In the genomic region with DNA sequence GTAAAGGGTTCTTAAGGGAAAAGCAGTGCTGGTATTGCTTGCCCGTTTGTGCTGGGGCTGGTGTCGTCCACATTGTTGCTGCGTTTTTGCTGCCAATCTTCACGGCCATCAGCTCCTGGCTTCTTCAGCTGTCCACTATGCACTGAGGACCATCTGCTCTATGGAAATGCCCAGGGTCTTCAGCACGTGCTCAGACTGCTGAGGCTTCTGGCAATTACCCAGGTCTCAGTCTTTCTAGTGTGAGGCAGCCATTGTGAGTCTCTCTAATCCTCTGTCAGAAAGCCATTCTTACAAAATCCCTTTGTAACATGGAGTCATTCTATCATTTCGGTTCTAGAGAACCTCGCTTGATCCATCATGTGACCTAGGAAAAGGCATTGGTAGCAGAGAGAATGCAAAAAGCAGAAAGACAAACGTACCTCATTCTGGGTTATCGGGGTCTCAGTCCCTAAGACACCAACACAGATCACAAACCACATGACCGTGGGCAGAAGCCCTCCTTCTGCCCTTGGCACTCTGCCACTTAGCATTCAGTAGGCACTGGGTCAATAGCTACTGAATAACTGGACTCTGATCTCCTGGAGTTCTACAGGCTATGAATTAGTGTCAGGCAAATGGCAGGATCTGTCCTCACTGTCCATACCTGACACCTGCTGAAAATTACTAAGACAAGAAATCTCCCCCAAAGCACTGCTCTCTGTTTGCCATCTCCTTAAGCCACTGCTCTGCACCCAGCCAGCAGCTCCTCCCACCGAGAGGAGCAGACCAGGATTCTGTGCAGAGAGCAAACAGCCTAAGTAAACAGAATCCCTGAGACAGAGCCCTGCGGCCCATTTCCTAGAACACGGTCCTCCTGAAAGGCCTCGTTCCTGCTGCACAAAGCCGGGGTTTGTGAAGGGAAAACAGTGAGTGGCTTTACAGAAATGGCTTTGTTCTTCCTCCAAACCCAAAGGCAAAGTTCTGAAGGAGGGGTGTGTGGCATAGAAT, we compare ENCODE assay signal across 10 mouse cellular contexts.
A peak's percentile ranks its signal among the peaks of the same experiment; 100 is the strongest.
DNase-seq lines count a peak whose midpoint lies in the region; ATAC-seq and TF ChIP-seq lines count a peak whose summit lies in the region.
"Had no signal": no experiment of that assay in that cellular context is flagged by ENCODE, and none has a peak within 500 bp of the region (broad histone marks: within the 10 kb centered on the region; RNA-seq: fewer than 3 reads in every experiment).

No protein-coding gene starts in this region.

- no peak overlapping the region for H3K9ac ChIP-seq in lung, embryonic 15.5 days
- no peak overlapping the region for H3K9ac ChIP-seq in forebrain, embryonic 16.5 days (replicated peaks; ENCODE audit: low read depth, low read length)
- H3K9ac ChIP-seq: limb, embryonic 12.5 days had no signal

- TF ChIP-seq CTCF in lung, adult 2 months (IDR thresholded peaks at IDR 0.05; ENCODE audit: insufficient read depth, low read length): no peak

- ATAC-seq in lung, embryonic 15.5 days (ENCODE audit: borderline replicate concordance, extremely low read depth, low FRiP score, low TSS enrichment): 0 out of 2 replicates have a peak, but pooled peaks have one; percentile 32
- peak; percentile 57 for ATAC-seq in forebrain, embryonic 16.5 days

- no peak overlapping the region for H3K4me2 ChIP-seq in lung, embryonic 15.5 days
- no peak overlapping the region for H3K4me2 ChIP-seq in forebrain, embryonic 16.5 days (ENCODE audit: low read length)
- H3K4me2 ChIP-seq: limb, embryonic 12.5 days had no signal

- no peak overlapping the region for H3K4me3 ChIP-seq in lung, embryonic 15.5 days
- H3K4me3 ChIP-seq in lung, adult 2 months (replicated peaks; ENCODE audit: extremely low read depth, low read depth, low read length): no peak overlapping the region
- no peak overlapping the region for H3K4me3 ChIP-seq in forebrain, embryonic 16.5 days (replicated peaks; ENCODE audit: low read length)
- H3K4me3 ChIP-seq: limb, embryonic 12.5 days had no signal

- no peaks in the 10 kb centered on the region for H3K9me3 ChIP-seq in lung, embryonic 15.5 days
- no peaks in the 10 kb centered on the region for H3K9me3 ChIP-seq in forebrain, embryonic 16.5 days (ENCODE audit: control insufficient read depth, low read length)
- H3K9me3 ChIP-seq: limb, embryonic 12.5 days had no signal

- WGBS in lung, embryonic 15.5 days: 42% methylated on average over 15 of the region's 15 CpGs
- WGBS in lung, adult 2 months: 64% methylated on average over 15 of the region's 15 CpGs
- 12% methylated on average over 15 of the region's 15 CpGs for WGBS in forebrain, embryonic 16.5 days

- DNase-seq in lung, adult 2 months: no peak
- DNase-seq in lung, postnatal 10 days: peak; percentile 8
- DNase-seq in yolk sac, embryonic 10.5 days (ENCODE audit: low spot score): peak; percentile 69
- no peak for DNase-seq in gastrocnemius, postnatal 10 days
- DNase-seq in ovary, postnatal 14 days (ENCODE audit: low spot score): no peak
- DNase-seq: cerebellum, adult 11-12 months; heart, adult 11 months had no signal

- H3K27ac ChIP-seq in lung, embryonic 15.5 days: peak overlapping the region; percentile 44
- H3K27ac ChIP-seq in forebrain, embryonic 16.5 days (ENCODE audit: low read length): no peak overlapping the region
- H3K27ac ChIP-seq: limb, embryonic 12.5 days had no signal

- TF ChIP-seq POLR2A in lung, adult 2 months (IDR thresholded peaks at IDR 0.05; ENCODE audit: borderline replicate concordance, extremely low read depth, low read depth, low read length): no peak

- peaks cover 15% of the 10 kb centered on the region; the same call in 1 of the 2 replicates for H3K27me3 ChIP-seq in lung, embryonic 15.5 days
- H3K27me3 ChIP-seq in forebrain, embryonic 16.5 days (replicated peaks; ENCODE audit: control insufficient read depth, insufficient read depth, low read length): no peaks in the 10 kb centered on the region

- H3K4me1 ChIP-seq in lung, embryonic 15.5 days: peaks cover 34% of the 10 kb centered on the region
- peaks cover under 1% of the 10 kb centered on the region; the same call in 1 of the 2 replicates for H3K4me1 ChIP-seq in lung, adult 2 months (ENCODE audit: control insufficient read depth, insufficient read depth, low read length)
- H3K4me1 ChIP-seq in forebrain, embryonic 16.5 days (replicated peaks; ENCODE audit: control insufficient read depth, insufficient read depth, low read length): peaks cover 25% of the 10 kb centered on the region

- no peaks in the 10 kb centered on the region for H3K36me3 ChIP-seq in lung, embryonic 15.5 days
- no peaks in the 10 kb centered on the region for H3K36me3 ChIP-seq in forebrain, embryonic 16.5 days (ENCODE audit: control insufficient read depth, insufficient read depth)
- H3K36me3 ChIP-seq: limb, embryonic 12.5 days had no signal

Comparison
In these comparisons a context has a peak if more than half of its experiments do, and no peak if none do; other contexts are left out.
1. DNase-seq: peak in lung, postnatal 10 days (single experiment) and yolk sac, embryonic 10.5 days (single experiment); none in lung, adult 2 months (single experiment), gastrocnemius, postnatal 10 days (single experiment) and ovary, postnatal 14 days (single experiment).